Mouse (Mus musculus) heart, embryonic 15.5 days (tissue): ENCODE data around the gene Os9. TPM values are rescaled to one million over a fixed set of nuclear protein-coding genes. Genes with fewer than 3 reads are reported as not detected.
"Not testable (repeated sequence)": the region's sequence is repeated elsewhere in the genome, so short reads cannot be mapped to it uniquely, and the experiment has no call there.

Source experiments
- ATAC-seq: fragments of 200-750 bp; cut with Nextera tagmentation; replicated peaks from 2 replicates; pipeline ENCODE4 v1.8.0; 2017; ENCODE audit warnings: low read depth, moderate TSS enrichment; ENCODE audit not compliant: insufficient number of reproducible peaks, insufficient read depth, low FRiP score
- H3K27ac ChIP-seq: fragments of 300-500 bp; sonication (generic); 2 replicates; pipeline ENCODE4 v1.5.1; 2015; ENCODE audit warnings: mild to moderate bottlenecking, inconsistent platforms
- H3K27me3 ChIP-seq: fragments of 300-500 bp; sonication (generic); 2 replicates; pipeline ENCODE4 v1.6.1; 2015; ENCODE audit warnings: inconsistent platforms
- H3K36me3 ChIP-seq: fragments of 300-500 bp; sonication (generic); 2 replicates; pipeline ENCODE4 v1.6.1; 2015; ENCODE audit warnings: mild to moderate bottlenecking, inconsistent platforms
- H3K4me1 ChIP-seq: fragments of 300-500 bp; sonication (generic); replicated peaks from 2 replicates; pipeline ENCODE4 v1.6.1; 2015; ENCODE audit warnings: inconsistent platforms
- H3K4me2 ChIP-seq: fragments of 300-500 bp; sonication (generic); 2 replicates; pipeline ENCODE4 v1.6.1; 2015; ENCODE audit warnings: inconsistent platforms, mild to moderate bottlenecking, moderate library complexity
- H3K4me3 ChIP-seq: fragments of 300-500 bp; sonication (generic); 2 replicates; pipeline ENCODE4 v1.5.1; 2015; ENCODE audit warnings: mild to moderate bottlenecking, inconsistent platforms
- H3K9ac ChIP-seq: fragments of 300-500 bp; sonication (generic); 2 replicates; pipeline ENCODE4 v1.6.1; 2015; ENCODE audit warnings: mild to moderate bottlenecking, inconsistent platforms
- H3K9me3 ChIP-seq: fragments of 300-500 bp; sonication (generic); replicated peaks from 2 replicates; pipeline ENCODE4 v1.6.1; 2016; ENCODE audit warnings: inconsistent platforms
- WGBS: fragments of 180-500 bp; shearing (Covaris S2); methylation state at CpG from one replicate; pipeline ENCODE4 v1.1.7; 2015; ENCODE audit warnings: mixed read lengths; 5-methylcytosine and 5-hydroxymethylcytosine counted together
- polyA plus RNA-seq: library from polyadenylated mRNA; unstranded; fragments of >200 nt; fragmentation: Nextera tagmentation; extraction: Ambion mirVana; gene quantifications from 2 replicates; pipeline ENCODE4 v1.2.1, GENCODE M21; 2015

Os9 gene
- 48.5 and 61.8 TPM in 2 replicates for polyA plus RNA-seq

GRCm38 (mm10) chr10:127121066-127121477 is at the start of gene Os9:
TSS of gene Os9 (minus strand) at chr10:127121131.
- H3K9ac ChIP-seq = peak within 1 kb of the TSS; percentile 84
- H3K27ac ChIP-seq = 0 out of 2 replicates have a peak within 1 kb of the TSS, but pooled peaks have one; percentile 16
- ATAC-seq = peak; percentile 97
- H3K27me3 ChIP-seq = no peaks in the 10 kb centered on the region
- no peaks in the 10 kb centered on the region for H3K9me3 ChIP-seq
- peaks cover 19% of the 10 kb centered on the region for H3K4me1 ChIP-seq
- 0% methylated on average over 19 of the region's 19 CpGs for WGBS
- H3K4me2 ChIP-seq = peak within 1 kb of the TSS; percentile 99
- peaks cover 20% of the 10 kb centered on the region; the same call in 1 of the 2 replicates for H3K36me3 ChIP-seq
- peak within 1 kb of the TSS; percentile 96 for H3K4me3 ChIP-seq

- Histone ChIP-seq H3K4me1 (peaks cover 36% of the 10 kb centered on the region), H3K9ac (no peak overlapping the region), H3K9me3 (no peaks in the 10 kb centered on the region), H3K27me3 (peaks cover 86% of the 10 kb centered on the region), H3K36me3 (no peaks in the 10 kb centered on the region), H3K4me3 (peak overlapping the region; percentile 44), H3K4me2 (peak overlapping the region; percentile 72), H3K27ac (no peak overlapping the region)
- ATAC-seq = no peak
- WGBS = 8% methylated on average over 22 of the region's 22 CpGs
These were observed 49.1 kb upstream of the Os9 start for GRCm38 (mm10) chr10:127170002-127170401.

- Histone ChIP-seq H3K27ac (no peak overlapping the region), H3K4me2 (no peak overlapping the region), H3K4me1 (peaks cover 41% of the 10 kb centered on the region), H3K9ac (no peak overlapping the region), H3K27me3 (peaks cover 96% of the 10 kb centered on the region), H3K9me3 (no peaks in the 10 kb centered on the region), H3K4me3 (no peak overlapping the region), H3K36me3 (no peaks in the 10 kb centered on the region)
- no peak for ATAC-seq
- WGBS = 23% methylated on average over 10 of the region's 10 CpGs
These were observed 46.8 kb upstream of the Os9 start for GRCm38 (mm10) chr10:127167614-127168192.

GRCm38 (mm10) chr10:127166771-127167613 is 46.1 kb upstream of the Os9 start:
- Histone ChIP-seq H3K27me3 (peaks cover 90% of the 10 kb centered on the region), H3K4me3 (peak overlapping the region; percentile 59), H3K9ac (no peak overlapping the region), H3K4me1 (peaks cover 41% of the 10 kb centered on the region), H3K27ac (no peak overlapping the region), H3K4me2 (peak overlapping the region; percentile 100), H3K36me3 (no peaks in the 10 kb centered on the region), H3K9me3 (no peaks in the 10 kb centered on the region)
- no peak for ATAC-seq
- WGBS = 28% methylated on average over 15 of the region's 15 CpGs

GRCm38 (mm10) chr10:127166404-127166715 is 45.4 kb upstream of the Os9 start:
- Histone ChIP-seq H3K27me3 (peaks cover 84% of the 10 kb centered on the region), H3K9me3 (no peaks in the 10 kb centered on the region), H3K4me1 (peaks cover 40% of the 10 kb centered on the region), H3K4me3 (peak overlapping the region; percentile 59), H3K27ac (no peak overlapping the region), H3K9ac (peak overlapping the region; percentile 59; the same call in 1 of the 2 replicates), H3K36me3 (no peaks in the 10 kb centered on the region), H3K4me2 (peak overlapping the region; percentile 100)
- WGBS = 3% methylated on average over 11 of the region's 11 CpGs
- no peak for ATAC-seq

- Histone ChIP-seq H3K4me2 (peak overlapping the region; percentile 100), H3K27me3 (peaks cover 79% of the 10 kb centered on the region), H3K27ac (peak overlapping the region; percentile 25; the same call in 1 of the 2 replicates), H3K9me3 (no peaks in the 10 kb centered on the region), H3K36me3 (no peaks in the 10 kb centered on the region), H3K4me3 (peak overlapping the region; percentile 59), H3K4me1 (peaks cover 35% of the 10 kb centered on the region), H3K9ac (peak overlapping the region; percentile 59)
- peak; percentile 48 for ATAC-seq
- under 1% methylated on average over 55 of the region's 56 CpGs for WGBS
These were observed 44.9 kb upstream of the Os9 start for GRCm38 (mm10) chr10:127165654-127166403.

GRCm38 (mm10) chr10:127165354-127165653 is 44.4 kb upstream of the Os9 start:
- ATAC-seq = peak; percentile 15; the same call in 1 of the 2 replicates
- Histone ChIP-seq H3K27ac (peak overlapping the region; percentile 25; the same call in 1 of the 2 replicates), H3K27me3 (peaks cover 73% of the 10 kb centered on the region)

GRCm38 (mm10) chr10:127164631-127165353 is 43.9 kb upstream of the Os9 start, which contains the start of gene B4galnt1:
TSS of gene B4galnt1 (plus strand) at chr10:127165225.
- peak; percentile 73 for ATAC-seq
- WGBS = 2% methylated on average over 52 of the region's 52 CpGs
- peaks cover 24% of the 10 kb centered on the region for H3K4me1 ChIP-seq
- no peaks in the 10 kb centered on the region for H3K36me3 ChIP-seq
- peak within 1 kb of the TSS; percentile 25; the same call in 1 of the 2 replicates for H3K27ac ChIP-seq
- H3K9ac ChIP-seq = peak within 1 kb of the TSS; percentile 59
- H3K4me3 ChIP-seq = peak within 1 kb of the TSS; percentile 59
- peaks cover 68% of the 10 kb centered on the region for H3K27me3 ChIP-seq
- H3K9me3 ChIP-seq = no peaks in the 10 kb centered on the region
- peak within 1 kb of the TSS; percentile 100 for H3K4me2 ChIP-seq

More at GRCm38 (mm10) chr10:127165354-127165653, 44.4 kb upstream of the Os9 start:
- Histone ChIP-seq H3K9ac (peak overlapping the region; percentile 59), H3K9me3 (no peaks in the 10 kb centered on the region), H3K36me3 (no peaks in the 10 kb centered on the region), H3K4me3 (peak overlapping the region; percentile 59), H3K4me2 (peak overlapping the region; percentile 100), H3K4me1 (peaks cover 30% of the 10 kb centered on the region)
- WGBS = under 1% methylated on average over 42 of the region's 42 CpGs

GRCm38 (mm10) chr10:127164190-127164589 is 43.3 kb upstream of the Os9 start:
- H3K4me1 ChIP-seq = peaks cover 24% of the 10 kb centered on the region
- no peak overlapping the region for H3K4me3 ChIP-seq
- H3K36me3 ChIP-seq = no peaks in the 10 kb centered on the region
- no peak overlapping the region for H3K9ac ChIP-seq
- WGBS = 82% methylated on average over 4 of the region's 4 CpGs
- no peak overlapping the region for H3K27ac ChIP-seq
- H3K4me2 ChIP-seq = 0 out of 2 replicates have a peak overlapping the region, but pooled peaks have one; percentile 100
- H3K27me3 ChIP-seq = peaks cover 62% of the 10 kb centered on the region
- H3K9me3 ChIP-seq = no peaks in the 10 kb centered on the region
- ATAC-seq = no peak

- not testable (repeated sequence) for H3K36me3 ChIP-seq, H3K9me3 ChIP-seq, ATAC-seq, H3K9ac ChIP-seq, H3K27ac ChIP-seq, H3K4me3 ChIP-seq, H3K4me2 ChIP-seq
- H3K27me3 ChIP-seq = peaks cover 49% of the 10 kb centered on the region
- 39% methylated on average over 7 of the region's 7 CpGs for WGBS
- H3K4me1 ChIP-seq = peaks cover 22% of the 10 kb centered on the region
These were observed 41.9 kb upstream of the Os9 start for GRCm38 (mm10) chr10:127162771-127163261.
